Mouse (Mus musculus): ENCODE results near the gene Adora2b. TPM values are rescaled to one million over a fixed set of nuclear protein-coding genes. Genes with fewer than 3 reads are reported as not detected.

The Adora2b gene
- polyA plus RNA-seq, 1 experiment from 2014 or later, result 12.0 TPM

GRCm38 (mm10) chr11:62285020-62285419 lies 36.2 kb downstream of the Adora2b start:
- no peak for ATAC-seq (ENCODE audit: low read depth)
- 77% methylated on average over 8 of the region's 8 CpGs for WGBS
- no peak overlapping the region for H3K4me2 ChIP-seq (ENCODE audit: low read depth, low read length)
- no peak overlapping the region for H3K9ac ChIP-seq (ENCODE audit: low read depth, low read length)
- DNase-seq (ENCODE audit: low spot score), result no peak
- no peak overlapping the region for H3K4me3 ChIP-seq (ENCODE audit: low read depth, low read length)
- no peaks in the 10 kb centered on the region for H3K9me3 ChIP-seq (ENCODE audit: control insufficient read depth, low read length)
- peaks cover 62% of the 10 kb centered on the region for H3K36me3 ChIP-seq (ENCODE audit: control insufficient read depth, insufficient read depth, low read length)
- no peaks in the 10 kb centered on the region for H3K27me3 ChIP-seq (replicated peaks; ENCODE audit: control insufficient read depth, insufficient read depth, low read length)
- H3K27ac ChIP-seq (replicated peaks; ENCODE audit: low read depth, low read length), result no peak overlapping the region
- H3K4me1 ChIP-seq (ENCODE audit: control insufficient read depth, insufficient read depth, low read length), result peaks cover 9% of the 10 kb centered on the region; the same call in 1 of the 2 replicates

GRCm38 (mm10) chr11:62287700-62288099 lies 38.9 kb downstream of the Adora2b start:
- Histone ChIP-seq H3K4me1 (ENCODE audit: control insufficient read depth, insufficient read depth, low read length) (no peaks in the 10 kb centered on the region), H3K36me3 (ENCODE audit: control insufficient read depth, insufficient read depth, low read length) (peaks cover 72% of the 10 kb centered on the region), H3K4me3 (ENCODE audit: low read depth, low read length) (no peak overlapping the region), H3K4me2 (ENCODE audit: low read depth, low read length) (no peak overlapping the region), H3K27ac (replicated peaks; ENCODE audit: low read depth, low read length) (no peak overlapping the region), H3K9ac (ENCODE audit: low read depth, low read length) (no peak overlapping the region), H3K27me3 (replicated peaks; ENCODE audit: control insufficient read depth, insufficient read depth, low read length) (no peaks in the 10 kb centered on the region), H3K9me3 (ENCODE audit: control insufficient read depth, low read length) (no peaks in the 10 kb centered on the region)
- ATAC-seq (ENCODE audit: low read depth), result no peak
- 100% methylated on average over 1 of the region's 1 CpGs for WGBS
- DNase-seq (ENCODE audit: low spot score), result no peak

GRCm38 (mm10) chr11:62294121-62294520 lies 45.3 kb downstream of the Adora2b start:
- no peak overlapping the region for H3K9ac ChIP-seq (ENCODE audit: low read depth, low read length)
- H3K9me3 ChIP-seq (ENCODE audit: control insufficient read depth, low read length), result no peaks in the 10 kb centered on the region
- H3K27me3 ChIP-seq (replicated peaks; ENCODE audit: control insufficient read depth, insufficient read depth, low read length), result no peaks in the 10 kb centered on the region
- 88% methylated on average over 2 of the region's 2 CpGs for WGBS
- no peak overlapping the region for H3K4me3 ChIP-seq (ENCODE audit: low read depth, low read length)
- ATAC-seq (ENCODE audit: low read depth) (no peak), DNase-seq (ENCODE audit: low spot score) (no peak)
- H3K36me3 ChIP-seq (ENCODE audit: control insufficient read depth, insufficient read depth, low read length), result peaks cover 44% of the 10 kb centered on the region
- H3K4me2 ChIP-seq (ENCODE audit: low read depth, low read length), result no peak overlapping the region
- H3K4me1 ChIP-seq (ENCODE audit: control insufficient read depth, insufficient read depth, low read length), result no peaks in the 10 kb centered on the region
- H3K27ac ChIP-seq (replicated peaks; ENCODE audit: low read depth, low read length), result no peak overlapping the region

- H3K27ac ChIP-seq (replicated peaks; ENCODE audit: low read depth, low read length), result no peak overlapping the region
- ATAC-seq (ENCODE audit: low read depth) (no peak), DNase-seq (ENCODE audit: low spot score) (no peak)
- no peaks in the 10 kb centered on the region for H3K27me3 ChIP-seq (replicated peaks; ENCODE audit: control insufficient read depth, insufficient read depth, low read length)
- no peak overlapping the region for H3K4me3 ChIP-seq (ENCODE audit: low read depth, low read length)
- no peak overlapping the region for H3K4me2 ChIP-seq (ENCODE audit: low read depth, low read length)
- WGBS, result 83% methylated on average over 6 of the region's 6 CpGs
- no peaks in the 10 kb centered on the region for H3K9me3 ChIP-seq (ENCODE audit: control insufficient read depth, low read length)
- peaks cover 24% of the 10 kb centered on the region; the same call in 1 of the 2 replicates for H3K36me3 ChIP-seq (ENCODE audit: control insufficient read depth, insufficient read depth, low read length)
- H3K4me1 ChIP-seq (ENCODE audit: control insufficient read depth, insufficient read depth, low read length), result no peaks in the 10 kb centered on the region
- H3K9ac ChIP-seq (ENCODE audit: low read depth, low read length), result no peak overlapping the region
These were observed 50.1 kb downstream of the Adora2b start for GRCm38 (mm10) chr11:62298883-62299282.

- 96% methylated on average over 2 of the region's 2 CpGs for WGBS
- DNase-seq (ENCODE audit: low spot score) (no peak), ATAC-seq (ENCODE audit: low read depth) (no peak)
- H3K4me2 ChIP-seq (ENCODE audit: low read depth, low read length), result no peak overlapping the region
- no peak overlapping the region for H3K9ac ChIP-seq (ENCODE audit: low read depth, low read length)
- H3K27ac ChIP-seq (replicated peaks; ENCODE audit: low read depth, low read length), result no peak overlapping the region
- no peaks in the 10 kb centered on the region for H3K27me3 ChIP-seq (replicated peaks; ENCODE audit: control insufficient read depth, insufficient read depth, low read length)
- no peak overlapping the region for H3K4me3 ChIP-seq (ENCODE audit: low read depth, low read length)
- H3K9me3 ChIP-seq (ENCODE audit: control insufficient read depth, low read length), result no peaks in the 10 kb centered on the region
- peaks cover 39% of the 10 kb centered on the region for H3K36me3 ChIP-seq (ENCODE audit: control insufficient read depth, insufficient read depth, low read length)
- no peaks in the 10 kb centered on the region for H3K4me1 ChIP-seq (ENCODE audit: control insufficient read depth, insufficient read depth, low read length)
These were observed 57.1 kb downstream of the Adora2b start for GRCm38 (mm10) chr11:62305866-62306265.

GRCm38 (mm10) chr11:62309296-62309695 lies 60.5 kb downstream of the Adora2b start:
- no peaks in the 10 kb centered on the region for H3K27me3 ChIP-seq (replicated peaks; ENCODE audit: control insufficient read depth, insufficient read depth, low read length)
- H3K4me2 ChIP-seq (ENCODE audit: low read depth, low read length), result no peak overlapping the region
- ATAC-seq (ENCODE audit: low read depth), result no peak
- no peaks in the 10 kb centered on the region for H3K4me1 ChIP-seq (ENCODE audit: control insufficient read depth, insufficient read depth, low read length)
- DNase-seq (ENCODE audit: low spot score), result no peak
- WGBS, result 96% methylated on average over 2 of the region's 2 CpGs
- H3K27ac ChIP-seq (replicated peaks; ENCODE audit: low read depth, low read length), result no peak overlapping the region
- H3K9ac ChIP-seq (ENCODE audit: low read depth, low read length), result no peak overlapping the region
- H3K9me3 ChIP-seq (ENCODE audit: control insufficient read depth, low read length), result no peaks in the 10 kb centered on the region
- peaks cover 61% of the 10 kb centered on the region for H3K36me3 ChIP-seq (ENCODE audit: control insufficient read depth, insufficient read depth, low read length)
- no peak overlapping the region for H3K4me3 ChIP-seq (ENCODE audit: low read depth, low read length)

- no peaks in the 10 kb centered on the region for H3K4me1 ChIP-seq (ENCODE audit: control insufficient read depth, insufficient read depth, low read length)
These were observed 66.2 kb downstream of the Adora2b start for GRCm38 (mm10) chr11:62314984-62315383.

More at GRCm38 (mm10) chr11:62314984-62315383, 66.2 kb downstream of the Adora2b start:
- Histone ChIP-seq H3K9ac (ENCODE audit: low read depth, low read length) (no peak overlapping the region), H3K27ac (replicated peaks; ENCODE audit: low read depth, low read length) (no peak overlapping the region), H3K27me3 (replicated peaks; ENCODE audit: control insufficient read depth, insufficient read depth, low read length) (no peaks in the 10 kb centered on the region), H3K4me3 (ENCODE audit: low read depth, low read length) (no peak overlapping the region), H3K9me3 (ENCODE audit: control insufficient read depth, low read length) (no peaks in the 10 kb centered on the region), H3K4me2 (ENCODE audit: low read depth, low read length) (no peak overlapping the region), H3K36me3 (ENCODE audit: control insufficient read depth, insufficient read depth, low read length) (peaks cover 79% of the 10 kb centered on the region)
- WGBS, result 92% methylated on average over 5 of the region's 5 CpGs
- DNase-seq (ENCODE audit: low spot score) (no peak), ATAC-seq (ENCODE audit: low read depth) (no peak)

Other genes with a start within 250 kb of the Adora2b start
- gene Zswim7, start 32.4 kb downstream of the Adora2b start, polyA plus RNA-seq (2014; fragmentation: Nextera tagmentation; extraction: Ambion mirVana), result 25.2 and 27.0 TPM in 2 replicates
- 16.7 and 17.5 TPM in 2 replicates for gene Ttc19, start 32.5 kb downstream of the Adora2b start, polyA plus RNA-seq (2014; fragmentation: Nextera tagmentation; extraction: Ambion mirVana)
- gene Pigl, start 209.5 kb downstream of the Adora2b start, polyA plus RNA-seq (2014; fragmentation: Nextera tagmentation; extraction: Ambion mirVana), result 6.6 and 8.5 TPM in 2 replicates
- gene Ncor1, start 209.6 kb downstream of the Adora2b start, polyA plus RNA-seq (2014; fragmentation: Nextera tagmentation; extraction: Ambion mirVana), result 144 and 154 TPM in 2 replicates